Comparison of ENCODE assay signal across 8 mouse cellular contexts in the genomic region with DNA sequence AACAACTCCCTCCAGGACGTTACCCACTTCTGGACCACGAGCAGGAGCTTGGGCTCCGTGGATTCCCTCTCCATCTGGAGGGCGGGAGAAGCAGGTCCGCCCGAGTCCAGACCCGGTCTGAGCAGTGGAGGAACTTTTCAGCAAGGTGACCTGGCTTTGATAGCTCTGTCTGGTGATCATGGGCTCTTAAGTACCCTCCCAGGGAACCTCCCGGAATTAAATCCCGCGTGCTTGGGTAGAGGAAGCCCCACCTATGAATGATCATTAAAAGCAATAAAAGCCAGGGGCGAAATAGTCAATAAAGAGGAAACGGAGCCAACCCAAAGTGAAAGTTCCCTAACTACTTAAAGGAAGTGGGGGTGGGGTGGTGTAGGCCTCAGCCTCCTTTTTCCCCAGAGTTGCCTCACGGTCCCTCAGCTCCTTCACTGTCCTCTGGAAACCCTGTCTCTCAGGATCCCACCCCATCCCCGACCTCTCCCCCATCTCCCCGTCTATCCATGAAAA. TPM values are rescaled to one million over a fixed set of nuclear protein-coding genes. Genes with fewer than 3 reads are reported as not detected.
DNase-seq lines count a peak whose midpoint lies in the region; ATAC-seq and TF ChIP-seq lines count a peak whose summit lies in the region.

No protein-coding gene starts in this region.

- no peaks in the 10 kb centered on the region for H3K36me3 ChIP-seq in ES-Bruce4 (ENCODE audit: control insufficient read depth, insufficient read depth, low read length, poor library complexity, severe bottlenecking)
- H3K36me3 ChIP-seq in forebrain, embryonic 14.5 days (ENCODE audit: control insufficient read depth, insufficient read depth, low read length) = no peaks in the 10 kb centered on the region; the same call in 1 of the 2 replicates
- H3K36me3 ChIP-seq in liver, embryonic 14.5 days (replicated peaks; ENCODE audit: control insufficient read depth, insufficient read depth, low read depth) = peaks cover 3% of the 10 kb centered on the region; the same call in 1 of the 2 replicates
- no peaks in the 10 kb centered on the region for H3K36me3 ChIP-seq in splenic B cell, adult 2 months (ENCODE audit: control insufficient read depth, insufficient read depth, low read length, poor library complexity, severe bottlenecking)

- no peaks in the 10 kb centered on the region for H3K27me3 ChIP-seq in ES-Bruce4 (ENCODE audit: control insufficient read depth, insufficient read depth, low read length, poor library complexity, severe bottlenecking)
- no peaks in the 10 kb centered on the region for H3K27me3 ChIP-seq in forebrain, embryonic 14.5 days (replicated peaks; ENCODE audit: control insufficient read depth, insufficient read depth, low read length)
- H3K27me3 ChIP-seq in liver, embryonic 14.5 days (ENCODE audit: control insufficient read depth, insufficient read depth, low read length) = no peaks in the 10 kb centered on the region
- no peaks in the 10 kb centered on the region; the same call in 1 of the 2 replicates for H3K27me3 ChIP-seq in splenic B cell, adult 2 months (ENCODE audit: control insufficient read depth, insufficient read depth, low read length, poor library complexity, severe bottlenecking)

- H3K9me3 ChIP-seq in ES-Bruce4 (replicated peaks; ENCODE audit: control insufficient read depth, insufficient read depth, low read length, poor library complexity, severe bottlenecking) = no peaks in the 10 kb centered on the region
- no peaks in the 10 kb centered on the region for H3K9me3 ChIP-seq in forebrain, embryonic 14.5 days (replicated peaks; ENCODE audit: control insufficient read depth, low read length)
- no peaks in the 10 kb centered on the region for H3K9me3 ChIP-seq in liver, embryonic 14.5 days (ENCODE audit: control insufficient read depth, low read length)

- peak overlapping the region; percentile 95 for H3K27ac ChIP-seq in gastrocnemius, adult 2 months
- peak overlapping the region; percentile 87 for H3K27ac ChIP-seq in ES-Bruce4 (ENCODE audit: insufficient read depth, low read length)
- peak overlapping the region; percentile 93; the same call in 1 of the 2 replicates for H3K27ac ChIP-seq in forebrain, embryonic 14.5 days (ENCODE audit: low read depth, low read length)
- peak overlapping the region; percentile 82 for H3K27ac ChIP-seq in liver, embryonic 14.5 days

- peak overlapping the region; percentile 79 for H3K4me2 ChIP-seq in forebrain, embryonic 14.5 days (ENCODE audit: low read length)
- H3K4me2 ChIP-seq in liver, embryonic 14.5 days (ENCODE audit: low read depth) = peak overlapping the region; percentile 99

- intact Hi-C loops in gastrocnemius, adult 2 months (cut with DNase I) = loop anchor here (5.0 kb wide), 2 partner anchors 50 to 105 kb away; a partner anchor contains a TSS
- intact Hi-C loops in gastrocnemius, postnatal 36 days (cut with DNase I) = no loop called here

- no peak for TF ChIP-seq POLR2A in ES-Bruce4 (IDR thresholded peaks at IDR 0.05; ENCODE audit: insufficient read depth, low read length)

- WGBS in forebrain, embryonic 14.5 days = 20% methylated on average over 15 of the region's 15 CpGs
- WGBS in liver, embryonic 14.5 days (ENCODE audit: insufficient replicate concordance) = 11% methylated on average over 15 of the region's 15 CpGs

- H3K4me3 ChIP-seq in gastrocnemius, adult 2 months = peak overlapping the region; percentile 94
- H3K4me3 ChIP-seq in ES-Bruce4 (ENCODE audit: low read depth, low read length) = peak overlapping the region; percentile 68
- peak overlapping the region; percentile 89 for H3K4me3 ChIP-seq in forebrain, embryonic 14.5 days (ENCODE audit: low read depth, low read length)
- peak overlapping the region; percentile 54 to 89 for H3K4me3 ChIP-seq in liver, embryonic 14.5 days (ENCODE audit: insufficient read depth in 1 of 2, low read depth in 2 of 2, low read length in 2 of 2)

- H3K4me1 ChIP-seq in ES-Bruce4 (ENCODE audit: control insufficient read depth, insufficient read depth, low read length) = peaks cover 9% of the 10 kb centered on the region
- H3K4me1 ChIP-seq in forebrain, embryonic 14.5 days (ENCODE audit: control insufficient read depth, insufficient read depth, low read length) = peaks cover 29% of the 10 kb centered on the region
- H3K4me1 ChIP-seq in liver, embryonic 14.5 days (replicated peaks; ENCODE audit: control insufficient read depth in 2 of 2, insufficient read depth in 2 of 2, low read length in 1 of 2) = peaks cover 25 to 27% of the 10 kb centered on the region in 2 experiments

- ATAC-seq in forebrain, embryonic 14.5 days = no peak
- ATAC-seq in liver, embryonic 14.5 days (ENCODE audit: insufficient read depth) = peak; percentile 4; the same call in 1 of the 2 replicates

- DNase-seq in gastrocnemius, adult 2 months = no peak
- DNase-seq in gastrocnemius, postnatal 36 days = no peak
- no peak for DNase-seq in forebrain, embryonic 14.5 days (ENCODE audit: low spot score)
- no peak for DNase-seq in liver, embryonic 14.5 days (ENCODE audit: low read depth in 3 of 3, low spot score in 3 of 3)
- DNase-seq in splenic B cell, adult 2 months (ENCODE audit: low read depth, low spot score) = peak; percentile 61
- no peak for DNase-seq in frontal cortex, postnatal 36 days (ENCODE audit: low spot score in 2 of 2)
- DNase-seq in right cerebral cortex, postnatal 4 days = no peak

- peak overlapping the region; percentile 77 for H3K9ac ChIP-seq in ES-Bruce4 (ENCODE audit: low read depth, poor library complexity, severe bottlenecking)
- H3K9ac ChIP-seq in forebrain, embryonic 14.5 days (ENCODE audit: low read length) = peak overlapping the region; percentile 93
- H3K9ac ChIP-seq in liver, embryonic 14.5 days (replicated peaks) = peak overlapping the region; percentile 88

- no peak for TF ChIP-seq EP300 in ES-Bruce4 (IDR thresholded peaks at IDR 0.05; ENCODE audit: insufficient read depth, low read depth, low read length)
- no peak for TF ChIP-seq EP300 in liver, embryonic 14.5 days (IDR thresholded peaks at IDR 0.05; ENCODE audit: low read depth)

- no peak for TF ChIP-seq CTCF in gastrocnemius, adult 2 months (IDR thresholded peaks at IDR 0.05)
- no peak for TF ChIP-seq CTCF in ES-Bruce4 (IDR thresholded peaks at IDR 0.05; ENCODE audit: low read depth, low read length)
- TF ChIP-seq CTCF in liver, embryonic 14.5 days (IDR thresholded peaks at IDR 0.05; ENCODE audit: low read depth) = no peak

RNA-seq across cellular contexts. Expression of a gene that starts 0.5 kb away (rescaled TPM):
- 1 to 10 TPM; 5.2 to 9.1 TPM for total RNA-seq in gastrocnemius, adult 2 months (2021)
- total RNA-seq in gastrocnemius, postnatal 36 days (2021) = 1 to 10 TPM; 4.9 to 6.8 TPM
- 29.4 and 32.4 TPM in 2 replicates for polyA plus RNA-seq in ES-Bruce4 (2011; ENCODE audit: insufficient read depth, insufficient read length, low read depth, missing spikeins)
- polyA plus RNA-seq in forebrain, embryonic 14.5 days (2014; fragmentation: Nextera tagmentation; extraction: Ambion mirVana) = 52.4 and 61.5 TPM in 2 replicates
- 8.7 and 9.0 TPM in 2 replicates for polyA plus RNA-seq in liver, embryonic 14.5 days (2012; rRNA removed)
- polyA plus RNA-seq in liver, embryonic 14.5 days (2014; fragmentation: Nextera tagmentation; extraction: Ambion mirVana) = 10.0 and 10.7 TPM in 2 replicates

RNA-seq across cellular contexts. Expression of a gene that starts 42.4 kb away (rescaled TPM):
- not detected for total RNA-seq in gastrocnemius, adult 2 months (2021)
- not detected for total RNA-seq in gastrocnemius, postnatal 36 days (2021)
- polyA plus RNA-seq in ES-Bruce4 (2011; ENCODE audit: insufficient read depth, insufficient read length, low read depth, missing spikeins) = 18.0 and 18.1 TPM in 2 replicates
- not detected in 2 replicates for polyA plus RNA-seq in forebrain, embryonic 14.5 days (2014; fragmentation: Nextera tagmentation; extraction: Ambion mirVana)
- polyA plus RNA-seq in liver, embryonic 14.5 days (2012; rRNA removed) = 0.02 TPM in 1 of 2 replicates, not detected in the other
- 0.11 TPM in 1 of 2 replicates, not detected in the other for polyA plus RNA-seq in liver, embryonic 14.5 days (2014; fragmentation: Nextera tagmentation; extraction: Ambion mirVana)

Comparison
In these comparisons a context has a peak if more than half of its experiments do, and no peak if none do; other contexts are left out.
1. RNA of a gene that starts 42.4 kb away (polyA plus RNA-seq): 18.0 to 18.1 TPM in ES-Bruce4; not detected in forebrain, embryonic 14.5 days and 0.02 to 0.11 TPM in liver, embryonic 14.5 days; every median in the first group is over 10 times any median in the second.
2. Peak in every context shown above with its lines, with median percentiles within 50 percentile points of each other: H3K27ac ChIP-seq, H3K4me3 ChIP-seq and H3K9ac ChIP-seq.